In genomic region chr2:70920937-70921596, GRCm38 (mm10) we compare ENCODE assay signal across 14 mouse cellular contexts.
DNase-seq lines count a peak whose midpoint lies in the region; ATAC-seq and TF ChIP-seq lines count a peak whose summit lies in the region.
"Had no signal": no experiment of that assay in that cellular context is flagged by ENCODE, and none has a peak within 500 bp of the region (broad histone marks: within the 10 kb centered on the region; RNA-seq: fewer than 3 reads in every experiment).

No protein-coding gene starts in this region.

- no peak for DNase-seq in heart, postnatal 0 days (ENCODE audit: low spot score)
- DNase-seq in heart, adult 2 months, result no peak
- peak; percentile 42 for DNase-seq in c-Kit-negative CD71-positive TER-119-positive erythroid progenitor cells, embryonic 14.5 days (ENCODE audit: low read depth, low spot score)
- DNase-seq in cerebellum, adult 11 months, result no peak
- DNase-seq in cerebellum, postnatal 25 days, result no peak
- DNase-seq: adrenal gland, adult 2 months; cerebellum, postnatal 10 days; kidney, adult 9 months; lung, postnatal 4 days; spleen, adult 18-20 months had no signal

- no peak for TF ChIP-seq EP300 in heart, postnatal 0 days (IDR thresholded peaks at IDR 0.05; ENCODE audit: low read depth)
- no peak for TF ChIP-seq EP300 in heart, adult 2 months (IDR thresholded peaks at IDR 0.05; ENCODE audit: insufficient read depth, low read depth, low read length)

- no peaks in the 10 kb centered on the region for H3K36me3 ChIP-seq in heart, postnatal 0 days (replicated peaks; ENCODE audit: control insufficient read depth, insufficient read depth, low read length)
- H3K36me3 ChIP-seq in heart, adult 2 months (ENCODE audit: control insufficient read depth, insufficient read depth, low read length), result no peaks in the 10 kb centered on the region

- no peak overlapping the region for H3K4me3 ChIP-seq in heart, postnatal 0 days (ENCODE audit: low read depth, low read length)
- H3K4me3 ChIP-seq in heart, adult 2 months, result no peak overlapping the region
- H3K4me3 ChIP-seq: layer of hippocampus, adult 2 months had no signal

- H3K9ac ChIP-seq in heart, postnatal 0 days (replicated peaks; ENCODE audit: low read depth, low read length), result no peak overlapping the region; the same call in 1 of the 2 replicates
- H3K9ac ChIP-seq in heart, adult 2 months (ENCODE audit: low read depth, low read length), result no peak overlapping the region

- H3K4me2 ChIP-seq in heart, postnatal 0 days (ENCODE audit: low read depth, low read length), result peak overlapping the region; percentile 21; the same call in 1 of the 2 replicates

- TF ChIP-seq POLR2A in heart, adult 2 months (IDR thresholded peaks at IDR 0.05; ENCODE audit: insufficient read depth, low read depth, low read length), result no peak

- no peaks in the 10 kb centered on the region for H3K79me2 ChIP-seq in heart, adult 2 months (replicated peaks; ENCODE audit: control insufficient read depth, insufficient read depth, low read length)

- H3K4me1 ChIP-seq in heart, postnatal 0 days (ENCODE audit: control insufficient read depth, insufficient read depth), result peaks cover 3% of the 10 kb centered on the region; the same call in 1 of the 2 replicates
- H3K4me1 ChIP-seq in heart, adult 2 months (ENCODE audit: control insufficient read depth, insufficient read depth, low read length), result peaks cover 2% of the 10 kb centered on the region; the same call in 1 of the 2 replicates

- intact Hi-C loops in heart, adult 2 months (cut with DNase I), result no loop called here

- no peaks in the 10 kb centered on the region for H3K9me3 ChIP-seq in heart, postnatal 0 days (replicated peaks; ENCODE audit: control insufficient read depth, low read length)

- ATAC-seq in heart, postnatal 0 days (ENCODE audit: insufficient read depth, low read depth), result no peak
- peak; percentile 80 for ATAC-seq in erythroid progenitor cell, adult 5-6 weeks (replicated peaks; ENCODE audit: low FRiP score, poor library complexity, severe bottlenecking)
- ATAC-seq in megakaryocyte-erythroid progenitor cell, adult 5-6 weeks (replicated peaks; ENCODE audit: low FRiP score, low TSS enrichment, poor library complexity, severe bottlenecking), result peak; percentile 87
- ATAC-seq: hindbrain, embryonic 16.5 days had no signal

- 35% methylated on average over 8 of the region's 8 CpGs for WGBS in heart, postnatal 0 days
- 48% methylated on average over 8 of the region's 8 CpGs for WGBS in heart, adult 2 months

- H3K27ac ChIP-seq in heart, postnatal 0 days (ENCODE audit: low read depth), result no peak overlapping the region
- H3K27ac ChIP-seq in heart, adult 2 months, result no peak overlapping the region
- H3K27ac ChIP-seq: layer of hippocampus, adult 2 months had no signal

- H3K27me3 ChIP-seq in heart, postnatal 0 days (ENCODE audit: control insufficient read depth, insufficient read depth, low read length), result no peaks in the 10 kb centered on the region
- H3K27me3 ChIP-seq in heart, adult 2 months (ENCODE audit: control insufficient read depth, insufficient read depth, low read length), result no peaks in the 10 kb centered on the region

- no peak for TF ChIP-seq CTCF in heart, postnatal 0 days (IDR thresholded peaks at IDR 0.05; ENCODE audit: low read depth)
- no peak for TF ChIP-seq CTCF in heart, adult 2 months (IDR thresholded peaks at IDR 0.05)
